Mouse (Mus musculus): ENCODE results near the gene Drd2.

The Drd2 gene

GRCm38 (mm10) chr9:49456136-49456535 lies 115.7 kb downstream of the Drd2 start:
- no peak for DNase-seq

Data from layer of hippocampus, adult 9-11 months (tissue).